Mouse (Mus musculus): ENCODE results near the gene Pde4c.
A peak's percentile ranks its signal among the peaks of the same experiment; 100 is the strongest.

Pde4c gene

DNA sequence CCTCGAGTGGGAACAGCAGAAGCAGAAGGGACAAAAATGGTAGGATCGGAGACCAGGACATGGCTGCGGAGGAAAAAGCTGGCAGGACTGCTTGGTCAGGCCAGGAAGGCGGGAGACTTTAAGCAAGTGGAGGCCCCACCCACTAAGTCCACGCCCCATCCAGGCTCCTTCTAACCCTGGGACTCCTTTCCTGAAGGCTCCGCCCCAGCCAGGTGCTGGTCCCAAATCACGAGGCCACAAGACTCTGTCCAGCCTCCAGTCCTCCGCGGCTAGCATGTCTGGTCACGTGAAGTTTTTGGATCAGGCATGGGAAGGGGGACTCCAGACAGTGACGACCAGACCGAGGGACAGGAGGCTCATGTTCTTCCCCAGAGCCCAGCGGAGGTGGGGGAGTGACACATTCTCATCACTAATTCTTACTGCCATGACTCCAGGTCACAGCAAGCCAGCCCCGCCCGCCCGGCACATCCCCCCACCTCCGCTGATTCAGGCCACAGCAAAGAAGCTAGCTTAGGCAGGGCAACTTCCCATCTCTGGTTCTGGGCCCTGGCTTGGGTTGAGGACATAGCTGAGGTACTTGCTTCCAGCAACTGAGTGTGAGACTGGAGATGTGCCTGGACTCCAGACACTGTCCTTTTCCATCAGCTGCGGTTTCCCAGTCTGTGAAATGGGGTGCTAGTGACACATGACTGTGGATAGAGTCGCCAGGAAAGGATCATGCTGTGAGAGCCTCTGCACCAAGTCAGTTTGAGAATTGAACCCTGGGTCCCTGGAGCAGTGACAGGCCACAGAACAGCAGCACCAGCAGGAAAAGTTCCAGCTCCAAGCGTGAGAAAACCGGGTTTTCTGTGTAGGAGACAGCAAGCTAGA is 43.3 kb downstream of the Pde4c start:
- DNase-seq (ENCODE audit: low read depth, low spot score), result peak; percentile 83

DNA sequence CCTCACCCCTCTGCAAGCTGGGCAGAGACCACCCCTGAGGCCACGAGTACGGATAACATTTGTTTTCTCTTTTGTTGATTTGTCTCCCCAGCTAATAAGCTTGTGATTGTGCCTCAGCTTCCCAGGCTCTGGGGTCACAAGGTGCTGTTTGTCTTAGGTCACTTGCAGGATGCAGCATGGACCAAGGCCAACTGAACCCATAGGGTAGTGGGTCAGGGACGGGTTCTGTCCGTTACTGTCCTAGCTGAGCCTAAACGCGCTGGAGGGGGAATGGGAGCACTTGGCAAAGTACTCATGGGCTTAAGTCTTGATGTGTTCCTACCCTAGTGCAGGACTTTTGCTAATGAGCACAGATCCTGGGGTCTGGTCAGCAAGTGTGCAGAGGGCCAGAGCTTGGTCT is 44.0 kb downstream of the Pde4c start:
- DNase-seq (ENCODE audit: low read depth, low spot score), result no peak

DNA sequence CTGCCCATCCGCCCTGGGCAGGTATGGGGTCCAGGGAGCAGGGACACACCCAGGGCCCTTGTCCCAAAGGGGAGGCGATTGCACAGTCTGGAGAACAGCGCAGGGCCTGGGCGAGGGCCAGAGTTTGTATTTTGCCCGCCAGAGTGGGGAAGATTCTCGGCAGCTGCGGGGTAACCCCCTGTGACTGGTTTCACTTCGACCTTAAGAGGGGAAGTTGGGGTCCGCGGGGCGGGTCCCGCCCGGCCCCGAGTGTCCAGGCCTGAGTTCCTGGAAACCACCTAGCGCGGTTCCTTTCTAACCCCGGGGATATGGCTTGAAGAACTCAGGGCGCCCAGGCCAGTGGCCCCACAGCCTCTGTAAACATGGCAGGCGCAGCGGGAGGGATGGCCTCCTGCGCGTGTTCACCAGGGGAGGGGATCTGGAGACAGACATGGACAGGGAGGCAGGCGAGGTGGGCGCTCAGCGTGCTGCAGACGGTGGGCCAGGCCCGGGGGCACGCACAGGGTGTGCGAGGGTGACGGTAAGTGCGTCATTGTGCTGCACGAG is 44.8 kb downstream of the Pde4c start:
- DNase-seq (ENCODE audit: low read depth, low spot score), result no peak

DNA sequence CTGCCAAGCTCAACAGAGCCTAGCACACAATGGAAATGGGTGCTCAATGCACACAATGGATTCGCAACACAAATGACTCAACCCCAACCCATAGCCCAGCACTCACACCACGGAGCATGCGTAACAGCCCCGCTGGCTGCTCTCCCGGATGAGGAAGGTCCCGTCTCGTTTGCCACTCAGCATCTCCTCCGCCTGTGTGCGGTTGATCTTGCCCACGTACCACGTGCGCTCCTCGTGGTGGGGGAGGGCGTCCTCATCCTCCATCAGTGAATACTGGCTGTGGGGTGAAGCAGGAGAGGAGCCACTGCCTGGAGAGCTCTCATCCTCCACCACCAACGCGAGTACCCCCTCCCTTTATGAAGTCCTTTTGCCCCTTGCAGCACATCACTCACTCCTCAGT is 45.4 kb downstream of the Pde4c start:
- no peak for DNase-seq (ENCODE audit: low read depth, low spot score)

DNA sequence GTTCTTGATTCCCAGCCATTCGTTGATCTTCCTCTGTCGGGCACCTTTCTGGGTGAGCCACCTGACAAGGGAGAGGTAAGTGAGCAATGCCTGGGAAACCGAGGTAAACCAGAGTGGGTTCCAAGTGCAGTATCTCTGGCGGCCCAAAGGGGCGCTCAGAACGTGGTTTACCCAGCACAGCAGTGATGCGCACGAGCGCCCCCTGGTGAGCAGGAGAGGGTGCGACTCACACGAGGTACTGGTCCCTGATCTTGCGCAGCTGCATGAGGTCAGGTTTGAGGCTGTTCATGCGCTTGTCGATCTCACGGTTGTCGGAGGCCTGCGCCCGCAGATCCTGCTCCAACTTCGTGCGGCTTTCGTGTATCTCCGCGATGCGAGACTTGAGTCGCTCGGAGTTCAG is 45.8 kb downstream of the Pde4c start:
- DNase-seq (ENCODE audit: low read depth, low spot score), result peak; percentile 89

DNA sequence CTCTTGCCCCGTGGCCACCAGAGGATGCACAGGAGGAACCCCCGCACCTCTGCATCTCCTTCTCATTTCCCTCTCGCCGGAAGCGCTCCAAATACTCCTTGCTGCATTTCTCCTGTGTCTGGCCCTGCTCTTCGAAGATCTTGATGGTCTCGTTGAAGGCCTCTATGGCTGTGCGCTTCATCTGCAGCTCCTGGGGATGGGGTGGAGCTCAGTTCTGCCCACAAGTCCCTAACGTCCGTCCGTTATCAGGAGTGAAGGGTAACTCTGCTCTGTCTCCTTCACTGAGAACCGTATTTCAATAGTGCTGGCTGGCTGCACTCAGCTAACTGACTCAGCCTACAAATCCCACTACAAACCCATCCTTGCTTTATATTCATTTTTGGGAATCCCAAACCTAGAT is 46.3 kb downstream of the Pde4c start:
- no peak for DNase-seq (ENCODE audit: low read depth, low spot score)

DNA sequence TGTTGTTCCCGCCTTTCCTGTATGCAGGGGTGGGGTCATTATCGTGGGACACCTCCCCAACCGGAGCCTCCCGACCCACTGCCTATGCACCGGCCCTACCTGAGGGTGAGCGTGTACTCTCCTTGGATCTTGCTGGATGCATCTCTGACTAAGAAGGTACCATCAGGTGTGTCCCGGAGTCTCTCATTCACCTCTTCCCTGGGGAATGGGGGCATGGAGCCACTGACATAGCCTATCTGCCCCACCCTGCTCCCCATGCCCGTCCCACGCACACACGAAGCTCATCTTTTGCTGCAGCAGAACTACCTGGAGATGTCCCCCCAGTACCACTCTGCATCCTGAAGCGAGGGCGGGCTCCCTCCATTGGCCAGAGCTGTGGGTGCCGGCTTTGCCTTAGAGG is 47.2 kb downstream of the Pde4c start:
- no peak for DNase-seq (ENCODE audit: low read depth, low spot score)

DNA sequence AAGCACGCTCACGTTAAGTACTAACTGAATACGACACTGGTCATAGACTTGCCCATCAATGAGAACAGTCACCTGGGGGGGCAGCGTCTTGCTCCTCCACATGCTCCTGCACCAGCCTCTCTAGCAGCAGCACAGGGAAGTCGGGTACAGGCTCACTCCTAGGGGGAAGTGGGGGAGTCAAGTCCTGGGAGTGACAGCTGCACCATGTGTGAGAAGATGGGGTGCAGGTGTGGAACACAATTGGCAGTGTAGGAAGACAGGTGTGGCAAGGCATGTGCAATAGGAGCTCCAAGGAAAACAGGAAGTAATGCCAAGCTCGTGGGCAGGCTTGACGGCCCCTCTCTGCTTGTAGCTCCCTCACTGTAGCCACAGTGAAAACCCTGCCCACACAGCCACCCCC is 47.7 kb downstream of the Pde4c start:
- DNase-seq (ENCODE audit: low read depth, low spot score), result no peak

DNA sequence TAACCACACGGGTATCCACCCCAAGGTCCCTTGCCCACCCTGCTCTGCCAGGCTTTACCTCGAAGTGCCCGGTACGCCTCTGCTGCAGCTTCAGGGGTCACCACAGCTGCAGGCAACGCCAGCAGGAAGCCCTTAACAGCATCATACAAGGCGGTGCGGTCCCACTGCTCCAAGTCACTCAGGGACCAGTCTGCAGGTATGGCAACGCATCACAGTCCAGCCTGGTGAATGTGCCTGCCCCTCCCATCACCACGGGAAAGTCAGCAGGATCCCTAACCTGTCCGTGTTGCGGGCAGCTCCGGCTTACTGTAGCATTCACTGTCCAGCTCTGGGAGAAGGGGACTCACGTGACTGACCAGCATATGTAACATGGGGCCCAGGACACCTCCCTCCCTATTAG is 48.6 kb downstream of the Pde4c start:
- DNase-seq (ENCODE audit: low read depth, low spot score), result no peak

DNA sequence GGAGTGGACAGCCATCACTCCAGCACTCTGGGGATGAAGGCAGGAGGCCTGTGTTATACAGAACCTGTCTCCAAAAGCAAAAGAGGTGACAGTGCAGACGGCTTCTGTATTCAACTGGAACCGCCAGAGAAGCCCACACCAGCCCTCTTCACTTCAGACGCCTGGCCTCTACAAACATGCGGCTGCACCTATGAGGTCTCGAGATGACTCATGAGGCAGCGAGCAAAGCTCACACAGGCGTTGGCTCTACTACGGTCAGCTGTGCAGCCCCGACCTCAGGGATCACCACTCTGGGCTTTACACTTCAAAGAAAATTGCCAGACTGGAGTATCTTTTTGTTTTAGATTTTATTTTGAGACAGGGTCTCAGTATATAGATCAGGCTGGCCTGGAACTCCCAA is 49.4 kb downstream of the Pde4c start:
- DNase-seq (ENCODE audit: low read depth, low spot score), result no peak

DNA sequence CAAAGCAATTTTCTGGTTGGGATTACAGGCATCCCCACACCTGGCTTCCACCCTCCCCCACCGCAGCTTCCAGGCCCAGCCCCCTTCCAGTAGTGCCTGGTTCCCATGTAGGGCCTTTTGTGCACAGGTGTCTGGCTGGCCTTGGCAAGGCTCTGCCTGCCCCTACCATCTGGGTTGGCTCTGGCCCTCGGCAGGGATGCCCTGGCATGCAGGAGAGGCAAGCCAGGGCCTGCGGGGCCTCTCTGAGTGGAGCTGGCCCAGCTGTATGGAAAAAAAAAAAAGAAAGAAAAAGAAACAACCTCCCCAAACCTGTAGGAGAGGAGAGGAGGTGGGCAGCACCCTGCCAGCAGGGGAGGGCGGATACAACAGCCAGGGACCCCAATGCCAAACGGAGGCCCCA is 49.9 kb downstream of the Pde4c start:
- no peak for DNase-seq (ENCODE audit: low read depth, low spot score)

DNA sequence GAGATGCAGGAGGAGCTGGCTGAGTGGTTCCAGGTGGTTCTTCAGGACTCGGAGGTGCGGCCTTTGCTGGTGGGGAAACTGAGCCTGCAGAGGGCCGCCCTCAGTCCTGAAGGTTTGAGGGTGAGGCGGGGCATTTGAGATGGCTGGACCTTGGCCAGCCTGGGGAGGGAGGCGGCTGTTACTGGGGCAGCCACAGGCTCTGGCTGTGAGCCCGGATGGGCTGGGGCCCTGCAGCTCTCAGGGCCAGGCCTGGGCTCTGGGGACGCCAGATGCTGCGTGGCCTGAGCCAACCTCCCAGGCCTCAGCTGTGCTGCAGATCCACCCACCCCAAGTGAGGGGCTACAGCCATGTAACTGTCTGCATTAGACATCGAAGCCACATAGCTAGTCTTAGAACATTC is 50.3 kb downstream of the Pde4c start:
- no peak for DNase-seq (ENCODE audit: low read depth, low spot score)

DNA sequence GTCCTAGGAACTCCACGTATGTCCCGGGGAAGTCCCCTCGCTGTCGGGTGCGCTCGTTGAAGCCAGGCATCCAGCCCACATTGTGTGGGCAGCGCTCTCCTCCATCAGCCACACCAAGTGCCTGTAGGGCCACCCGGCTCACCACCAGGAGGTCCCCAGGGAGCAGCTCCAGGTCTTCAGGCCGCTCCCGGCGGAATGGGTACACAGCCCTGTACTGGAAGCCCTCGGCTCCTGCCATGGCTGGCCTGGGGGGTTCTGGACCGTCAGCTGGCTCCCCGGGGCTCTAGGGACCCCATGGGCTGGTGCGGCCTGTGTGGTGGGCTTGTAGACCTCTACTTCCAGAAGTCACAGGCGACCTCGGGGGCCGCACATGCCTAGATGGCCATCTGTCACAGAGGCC is 51.2 kb downstream of the Pde4c start:
- DNase-seq (ENCODE audit: low read depth, low spot score), result no peak

DNA sequence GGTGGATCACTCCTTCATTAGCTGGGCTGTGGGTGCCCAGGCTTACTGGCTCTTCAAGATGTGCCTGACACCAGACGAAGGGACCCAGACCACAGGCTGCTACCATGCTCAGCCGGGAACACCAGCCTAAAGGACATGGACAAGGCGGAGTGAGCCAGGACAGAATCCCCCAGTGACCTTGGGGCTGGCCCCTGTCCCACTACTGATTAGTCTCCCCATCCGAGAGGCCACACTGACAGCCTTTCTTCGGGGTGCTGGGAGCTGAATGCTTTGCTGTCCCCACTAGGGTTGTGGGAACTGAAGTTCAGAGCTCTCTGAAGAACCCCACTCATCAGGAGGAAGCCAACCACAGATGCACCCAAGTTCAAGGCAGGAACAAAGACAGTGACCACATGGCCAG is 51.7 kb downstream of the Pde4c start:
- DNase-seq (ENCODE audit: low read depth, low spot score), result no peak

DNA sequence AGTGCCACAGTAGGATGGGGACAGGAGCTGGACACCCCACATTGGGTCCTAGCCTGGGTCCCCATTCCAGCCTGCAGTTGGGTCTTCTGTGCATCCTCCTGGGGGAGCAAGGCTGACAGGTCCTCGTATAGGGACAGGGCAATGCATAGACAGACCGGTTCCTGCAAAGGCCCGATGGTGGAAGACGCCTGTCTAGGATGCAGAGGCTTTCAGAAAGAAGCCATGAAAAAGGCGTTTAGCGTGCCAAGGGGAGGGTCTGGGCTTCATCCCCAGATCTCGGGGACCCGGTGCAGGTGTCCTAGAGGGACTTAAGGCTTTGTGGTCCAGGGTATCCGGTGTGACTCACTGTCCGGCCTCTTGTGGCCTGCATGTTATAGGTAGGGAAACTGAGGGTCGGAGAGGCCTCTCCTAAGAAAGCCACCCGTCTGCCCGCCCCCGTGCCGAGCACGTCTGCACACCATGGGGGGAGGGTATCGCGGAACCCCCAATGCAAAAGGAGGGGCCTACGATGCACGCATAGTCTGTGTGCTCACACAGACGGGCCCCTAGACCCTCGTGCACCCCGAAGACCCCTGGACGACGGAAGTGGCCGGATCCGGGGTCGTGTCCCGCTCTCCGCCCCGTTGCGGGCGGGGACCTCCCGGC is 52.5 kb downstream of the Pde4c start:
- no peak for DNase-seq (ENCODE audit: low read depth, low spot score)

DNA sequence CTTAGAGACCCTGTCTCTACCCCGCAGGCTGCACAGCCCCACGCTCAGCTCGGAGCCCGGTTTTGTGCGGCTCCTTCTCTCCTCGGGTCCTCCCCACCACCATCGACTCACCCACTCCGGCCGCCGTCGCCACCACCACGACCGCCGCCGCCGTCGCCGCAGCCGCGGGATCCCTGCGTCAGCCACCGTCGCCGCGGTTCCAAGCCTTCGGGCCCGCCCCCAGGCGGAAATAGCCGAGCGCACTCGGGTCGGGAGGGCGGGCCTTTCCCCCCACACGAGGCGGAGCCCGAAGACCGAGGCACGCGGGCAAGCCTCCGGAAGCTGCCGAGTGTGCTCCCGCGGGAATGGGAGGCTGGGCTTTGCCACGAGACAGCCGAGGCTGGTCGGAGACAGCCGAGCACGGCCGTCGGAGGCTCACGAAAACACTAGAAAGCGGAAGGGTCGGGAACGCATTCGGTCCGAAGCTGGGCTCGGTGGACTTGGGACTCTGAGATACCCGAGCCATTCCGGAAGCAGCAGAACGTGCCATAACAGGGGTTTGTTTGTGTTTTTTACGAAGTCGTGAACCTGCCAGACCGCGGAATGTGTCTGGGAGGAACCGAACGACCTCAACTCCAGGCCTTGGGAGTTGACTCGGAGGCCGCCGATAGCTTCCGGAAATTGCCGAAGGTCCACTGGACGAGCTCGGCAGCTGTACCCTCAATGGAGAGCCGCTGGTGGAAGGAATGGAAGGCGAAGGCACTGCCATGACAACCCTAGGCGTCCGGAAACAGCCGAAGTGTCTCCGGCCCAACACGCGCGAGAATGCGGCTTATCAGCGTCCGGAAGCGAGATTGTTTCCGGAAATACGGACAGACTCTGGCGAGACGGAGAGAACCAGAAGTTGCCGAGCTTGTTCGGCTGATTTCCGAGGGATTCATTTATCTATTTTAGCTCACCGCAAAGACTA is 53.2 kb downstream of the Pde4c start, which contains the start of gene Pik3r2:
Pik3r2 (minus strand) TSS at position 218 of the 949 bp plus-strand sequence.
- peak; percentile 93 for DNase-seq (ENCODE audit: low read depth, low spot score)

DNA sequence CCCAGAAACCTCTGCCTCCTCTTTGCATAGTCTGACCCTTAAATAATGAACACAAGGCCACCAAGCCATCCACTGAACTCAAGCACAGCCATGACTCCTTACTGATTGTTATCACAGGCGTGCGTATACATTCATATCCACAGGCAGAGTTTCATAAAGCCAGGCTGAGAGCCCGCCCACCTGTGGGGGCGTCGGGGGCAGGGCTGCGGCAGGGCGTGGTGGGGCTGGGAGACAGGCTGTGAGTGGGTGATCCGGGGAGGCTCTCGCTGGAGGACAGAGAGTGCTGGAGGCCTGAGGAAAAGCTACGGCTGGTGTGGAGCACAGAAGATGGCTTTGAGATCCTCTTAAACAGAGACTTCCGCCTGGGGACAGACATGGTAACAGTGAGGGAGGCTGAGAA is 56.6 kb downstream of the Pde4c start:
- no peak for DNase-seq (ENCODE audit: low read depth, low spot score)

DNA sequence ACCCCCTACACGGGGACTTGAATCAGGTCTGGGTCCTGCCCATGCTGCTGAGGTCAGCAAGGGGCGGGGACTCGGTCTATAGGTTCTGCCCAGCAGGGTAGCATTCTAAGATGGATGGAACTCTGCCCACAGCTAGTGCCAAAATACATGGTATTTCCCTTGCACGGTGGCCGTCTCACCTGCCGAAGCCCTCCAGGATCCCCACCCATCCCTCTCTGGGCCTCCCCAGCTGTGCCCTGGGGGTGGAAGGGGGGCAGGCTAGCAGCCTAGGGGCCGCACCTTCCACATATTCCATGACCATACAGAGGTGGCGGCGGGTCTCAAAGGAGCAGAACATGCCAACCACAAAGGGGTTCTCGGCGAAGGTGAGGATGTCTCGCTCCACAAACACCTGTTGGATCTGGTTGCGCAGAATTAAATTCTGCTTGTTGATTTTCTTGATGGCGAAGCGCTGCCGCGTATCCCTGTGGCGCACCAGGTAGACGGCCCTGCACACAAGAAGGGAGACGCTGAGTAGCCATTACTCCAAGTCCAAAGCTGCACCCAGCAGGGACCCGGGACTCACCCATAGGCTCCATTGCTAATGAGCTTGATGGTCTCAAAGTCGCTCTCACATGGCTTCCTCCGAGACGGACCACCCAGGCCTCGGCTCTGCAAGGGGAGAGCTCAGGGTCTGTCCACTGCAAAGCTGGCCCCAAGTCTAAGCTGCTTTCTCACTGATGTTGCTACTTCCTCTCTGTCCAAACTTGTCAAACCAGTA is 63.0 kb downstream of the Pde4c start:
- DNase-seq (ENCODE audit: low read depth, low spot score), result no peak

DNA sequence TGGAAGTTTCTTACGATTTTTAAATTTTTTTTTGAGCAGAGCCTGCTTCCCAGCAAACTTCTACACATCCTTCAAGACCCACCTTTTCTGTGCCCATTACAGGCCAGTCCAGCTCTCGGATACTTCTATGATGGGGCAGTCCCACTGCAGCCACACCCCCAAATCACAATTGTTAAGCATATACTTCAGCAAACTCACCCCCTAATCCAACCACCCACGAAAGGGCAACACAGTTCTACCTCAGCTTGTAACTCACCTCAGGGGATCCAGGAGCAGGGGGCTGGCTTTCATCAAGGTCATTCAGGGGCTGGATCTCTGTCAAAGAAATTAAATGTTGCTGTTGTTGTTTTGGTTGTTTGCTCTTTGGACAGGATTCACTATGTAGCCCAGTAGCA is 63.5 kb downstream of the Pde4c start:
- DNase-seq (ENCODE audit: low read depth, low spot score), result no peak

DNA sequence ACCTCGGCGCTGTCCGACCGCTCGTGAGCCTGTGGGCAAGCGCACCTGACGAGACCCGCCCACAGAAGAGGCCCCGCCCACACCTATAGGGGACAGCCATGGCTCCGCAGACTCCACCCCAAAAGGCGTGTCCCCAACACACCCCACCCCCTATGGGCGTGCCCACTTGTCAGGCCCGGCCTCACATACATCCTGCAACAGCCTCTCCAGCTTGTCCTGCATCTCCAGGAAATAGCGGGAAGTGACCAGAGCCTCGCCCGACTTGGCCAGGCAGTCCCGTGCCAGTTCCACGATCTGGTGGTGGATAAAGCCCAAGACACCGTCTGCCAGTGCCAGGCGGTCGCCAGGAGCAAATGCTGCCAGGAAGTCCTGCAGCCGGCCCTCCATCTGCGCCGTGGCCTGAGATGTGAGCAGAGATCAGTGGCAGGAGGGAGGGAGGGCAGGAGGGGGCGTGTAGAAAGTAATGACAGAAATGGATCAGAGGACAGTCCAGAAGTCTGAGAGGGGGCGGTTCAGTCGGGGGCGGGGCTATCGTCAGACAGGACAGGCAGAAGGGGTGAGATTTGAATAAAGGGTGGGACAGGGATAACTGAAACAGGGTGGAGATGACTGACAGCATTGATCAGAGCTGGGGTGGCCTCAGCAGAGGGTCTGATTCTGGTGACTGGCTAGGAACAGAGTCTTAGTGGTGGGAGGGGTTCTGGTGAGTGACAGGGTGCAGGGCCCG is 64.6 kb downstream of the Pde4c start:
- DNase-seq (ENCODE audit: low read depth, low spot score), result no peak
